Mouse (Mus musculus): Measurements from ENCODE around the gene Prss38.

DNA sequence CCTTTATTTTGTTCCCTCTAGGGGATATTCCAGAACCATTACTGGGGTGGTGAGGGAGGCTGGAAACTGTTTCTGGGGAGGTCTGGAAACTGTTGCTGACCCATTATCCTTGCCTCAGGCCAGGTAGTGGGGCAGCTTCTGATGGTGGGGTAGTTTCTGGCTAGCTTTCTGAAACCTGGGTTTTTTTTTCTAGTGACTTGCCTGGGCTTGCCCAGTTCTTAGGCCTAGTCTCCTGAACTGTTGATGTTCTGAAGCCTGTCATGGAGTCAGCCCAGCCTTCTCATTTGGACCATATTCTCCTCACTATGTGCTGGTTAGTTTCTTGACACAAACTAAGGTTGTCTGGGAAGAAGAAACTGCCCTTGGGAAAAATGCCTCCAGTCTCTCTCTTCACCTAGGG, 4.1 kb upstream of the Prss38 start:
- TF ChIP-seq POLR2A (IDR thresholded peaks at IDR 0.05; ENCODE audit: extremely low read depth, insufficient read depth, low read length) (no peak), CTCF (IDR thresholded peaks at IDR 0.05; ENCODE audit: low read depth, low read length) (no peak)

Measured in liver, adult 2 months (tissue).